Mouse (Mus musculus) forelimb bud, embryonic 11.5 days (tissue): Measurements from ENCODE around the gene Olfr1168.
"Not testable (repeated sequence)": the region's sequence is repeated elsewhere in the genome, so short reads cannot be mapped to it uniquely, and the experiment has no call there.

Experiments used
- DNase-seq: peaks from one replicate; pipeline ENCODE4 v3.0.0-alpha.2; 2012; ENCODE audit warnings: low read depth, low spot score

The Olfr1168 gene

GRCm38 (mm10) chr2:88181580-88181979, at the start of gene Olfr1168:
Gene Olfr1168 (plus strand): TSS chr2:88181880.
- no peak for DNase-seq

GRCm38 (mm10) chr2:88155093-88155492, 26.6 kb upstream of the Olfr1168 start, which contains the start of gene Olfr1167:
Gene Olfr1167 (minus strand): TSS chr2:88155193.
- DNase-seq, result not testable (repeated sequence)

- no peak for DNase-seq
Observed at GRCm38 (mm10) chr2:88220784-88221183, 39.1 kb downstream of the Olfr1168 start.

- no peak for DNase-seq
Observed at GRCm38 (mm10) chr2:88228234-88228633, 46.6 kb downstream of the Olfr1168 start, which contains the start of gene Olfr1170. Gene Olfr1170 (minus strand): TSS chr2:88228334.
